Mouse (Mus musculus) testis, adult 2 months (tissue): ENCODE measurements at regions not wholly inside any gene's neighbourhood (a gene's known extent, or its start where the extent isn't known, plus 50 kb on each side); places are given as distances from the start of the nearest gene placed in this dataset.

Source experiments
- CTCF ChIP-seq: fragments of 200-500 bp; IDR thresholded peaks from 2 replicates; pipeline ENCODE4 v1.5.1; 2012; ENCODE audit warnings: low read depth, mild to moderate bottlenecking, inconsistent platforms, low read length, moderate library complexity; ENCODE audit not compliant: control insufficient read depth, insufficient read depth, insufficient replicate concordance
- POLR2A ChIP-seq: fragments of 200-500 bp; IDR thresholded peaks from 2 replicates; pipeline ENCODE4 v1.6.1; 2012; ENCODE audit warnings: low read depth, mild to moderate bottlenecking, inconsistent platforms, low read length, moderate library complexity; ENCODE audit not compliant: control insufficient read depth

- TF ChIP-seq CTCF (no peak), POLR2A (no peak)
Measured at GRCm38 (mm10) chr7:137611891-137612522, 174.6 kb downstream of the Glrx3 start.
